In the genomic region with DNA sequence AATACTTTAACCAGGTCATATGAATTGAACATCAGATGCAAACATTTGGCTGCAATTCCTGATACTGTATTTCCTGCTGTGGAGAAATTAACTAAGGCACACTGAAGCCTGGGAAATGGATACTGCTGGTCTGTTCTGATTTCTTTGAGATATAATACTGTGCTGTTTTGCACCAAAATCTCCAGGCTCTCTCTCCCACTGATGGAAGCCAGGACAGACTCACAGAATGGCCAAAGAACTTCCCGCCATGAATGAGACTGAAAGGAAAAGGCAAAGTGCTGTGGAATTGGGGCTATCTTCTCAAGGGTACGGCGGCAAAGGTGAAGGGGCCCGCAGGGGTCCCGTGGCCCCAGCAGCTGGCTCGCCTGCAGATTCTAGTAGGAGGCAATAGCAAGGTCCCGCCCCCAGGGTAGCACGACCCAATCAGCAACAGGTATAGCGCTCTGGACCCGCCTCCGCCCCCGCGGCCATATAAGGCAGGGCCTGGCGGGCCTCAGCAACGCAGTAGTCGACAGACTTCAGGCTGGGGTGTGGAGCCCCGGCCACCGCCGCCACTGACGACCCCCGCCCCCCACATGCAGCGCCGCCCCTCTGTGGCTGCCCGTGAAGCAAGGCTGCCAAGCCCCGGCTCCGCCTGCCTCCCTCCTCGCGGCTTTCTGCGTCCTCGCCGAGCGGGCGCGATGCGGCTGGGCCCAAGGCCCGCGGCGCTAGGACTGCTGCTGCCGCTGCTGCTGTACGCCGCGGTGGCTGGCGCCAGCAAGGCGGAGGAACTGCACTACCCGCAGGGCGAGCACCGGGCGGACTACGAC, we compare ENCODE assay signal across 8 mouse cellular contexts. TPM values are rescaled to one million over a fixed set of nuclear protein-coding genes. Genes with fewer than 3 reads are reported as not detected.
DNase-seq lines count a peak whose midpoint lies in the region; ATAC-seq and TF ChIP-seq lines count a peak whose summit lies in the region.

A gene (plus strand): TSS at position 474 of the 809 bp plus-strand sequence.

- TF ChIP-seq EP300 in MEL (IDR thresholded peaks at IDR 0.05; ENCODE audit: low read depth in 1 of 2, low read length in 2 of 2) = no peak

- peak; percentile 95 for DNase-seq in MEL (ENCODE audit: low read depth, low spot score)
- peak; percentile 94 to 98 for DNase-seq in cerebellum, adult 2 months
- peak; percentile 95 for DNase-seq in forebrain, postnatal 0 days
- DNase-seq in heart, postnatal 4 days = peak; percentile 97
- DNase-seq in layer of hippocampus, adult 8-10 months (ENCODE audit: low spot score in 2 of 2) = peak; percentile 92 to 94
- peak; percentile 93 for DNase-seq in ovary, adult 18-20 months (ENCODE audit: low spot score)
- DNase-seq in thymus, postnatal 0 days (ENCODE audit: low spot score) = peak; percentile 95

- TF ChIP-seq RAD21 in MEL (IDR thresholded peaks at IDR 0.05; ENCODE audit: low read depth, low read length) = no peak

- H3K36me3 ChIP-seq in MEL (ENCODE audit: control insufficient read depth in 1 of 2, insufficient read depth in 2 of 2, low read length in 2 of 2) = peaks cover 3 to 5% of the 10 kb centered on the region in 2 experiments; a peak in 3 of 4 replicates
- peaks cover 14% of the 10 kb centered on the region for H3K36me3 ChIP-seq in forebrain, postnatal 0 days (ENCODE audit: insufficient read depth)
- H3K36me3 ChIP-seq in lung, embryonic 15.5 days = peaks cover 8% of the 10 kb centered on the region; the same call in 1 of the 2 replicates

- peak within 1 kb of the TSS; percentile 40 for H3K27ac ChIP-seq in MEL (ENCODE audit: control insufficient read depth, low read depth, low read length)
- peak within 1 kb of the TSS; percentile 76 for H3K27ac ChIP-seq in cerebellum, adult 2 months (ENCODE audit: insufficient read depth, low read length)
- peak within 1 kb of the TSS; percentile 97 for H3K27ac ChIP-seq in forebrain, postnatal 0 days (ENCODE audit: low read depth, low read length)
- peak within 1 kb of the TSS; percentile 93 for H3K27ac ChIP-seq in lung, embryonic 15.5 days

- peaks cover 0 to 6% of the 10 kb centered on the region in 2 experiments; a peak in 1 of 4 replicates for H3K4me1 ChIP-seq in MEL (ENCODE audit: control insufficient read depth in 1 of 2, insufficient read depth in 2 of 2, low read length in 2 of 2)
- H3K4me1 ChIP-seq in cerebellum, adult 2 months (ENCODE audit: control insufficient read depth, insufficient read depth, low read length) = peaks cover 3% of the 10 kb centered on the region; the same call in 1 of the 2 replicates
- peaks cover 13% of the 10 kb centered on the region for H3K4me1 ChIP-seq in forebrain, postnatal 0 days (ENCODE audit: insufficient read depth)
- H3K4me1 ChIP-seq in lung, embryonic 15.5 days = peaks cover 14% of the 10 kb centered on the region

- H3K9ac ChIP-seq in MEL (ENCODE audit: control insufficient read depth, low read depth, low read length, poor library complexity, severe bottlenecking) = peak within 1 kb of the TSS; percentile 87
- peak within 1 kb of the TSS; percentile 98 for H3K9ac ChIP-seq in forebrain, postnatal 0 days
- H3K9ac ChIP-seq in lung, embryonic 15.5 days = peak within 1 kb of the TSS; percentile 93

- peak within 1 kb of the TSS; percentile 59 for H3K4me2 ChIP-seq in forebrain, postnatal 0 days (ENCODE audit: low read depth)
- H3K4me2 ChIP-seq in lung, embryonic 15.5 days = peak within 1 kb of the TSS; percentile 60

- no peaks in the 10 kb centered on the region; the same call in 1 of the 2 replicates for H3K79me2 ChIP-seq in MEL (ENCODE audit: control insufficient read depth, insufficient read depth, low read length, poor library complexity)

- H3K4me3 ChIP-seq in MEL (ENCODE audit: control insufficient read depth in 1 of 2, insufficient read depth in 1 of 2, low read depth in 2 of 2, low read length in 2 of 2) = peak within 1 kb of the TSS; percentile 77 to 90
- peak within 1 kb of the TSS; percentile 87 for H3K4me3 ChIP-seq in cerebellum, adult 2 months (replicated peaks; ENCODE audit: insufficient read depth, low read depth, low read length)
- peak within 1 kb of the TSS; percentile 68 for H3K4me3 ChIP-seq in forebrain, postnatal 0 days (ENCODE audit: low read depth, low read length)
- peak within 1 kb of the TSS; percentile 74 for H3K4me3 ChIP-seq in lung, embryonic 15.5 days

- no peak for TF ChIP-seq CTCF in MEL (IDR thresholded peaks at IDR 0.05 in 2 of 3, conservative IDR thresholded peaks at IDR 0.05 in 1 of 3; ENCODE audit: control insufficient read depth in 1 of 3, insufficient read depth in 1 of 3, low read depth in 2 of 3, low read length in 3 of 3, poor library complexity in 1 of 3, severe bottlenecking in 1 of 3)
- no peak for TF ChIP-seq CTCF in cerebellum, adult 2 months (IDR thresholded peaks at IDR 0.05; ENCODE audit: borderline replicate concordance, insufficient read depth, low read depth, low read length)
- TF ChIP-seq CTCF in forebrain, postnatal 0 days (IDR thresholded peaks at IDR 0.05; ENCODE audit: low read depth) = peak; percentile 48

- no peaks in the 10 kb centered on the region for H3K9me3 ChIP-seq in MEL (replicated peaks; ENCODE audit: insufficient read depth, low read length)
- no peaks in the 10 kb centered on the region for H3K9me3 ChIP-seq in forebrain, postnatal 0 days (ENCODE audit: low read length)
- no peaks in the 10 kb centered on the region for H3K9me3 ChIP-seq in lung, embryonic 15.5 days

- peak; percentile 92 to 94 for TF ChIP-seq POLR2A in MEL (IDR thresholded peaks at IDR 0.05; ENCODE audit: control insufficient read depth in 1 of 2, insufficient read depth in 1 of 2, low read depth in 1 of 2, low read length in 2 of 2, poor library complexity in 1 of 2)
- TF ChIP-seq POLR2A in cerebellum, adult 2 months (IDR thresholded peaks at IDR 0.05; ENCODE audit: borderline replicate concordance, insufficient read depth, low read length) = peak; percentile 78; the same call in 1 of the 2 replicates

- peak; percentile 99 for ATAC-seq in forebrain, postnatal 0 days
- ATAC-seq in lung, embryonic 15.5 days (ENCODE audit: borderline replicate concordance, extremely low read depth, low FRiP score, low TSS enrichment) = peak; percentile 100

- H3K27me3 ChIP-seq in MEL (ENCODE audit: control insufficient read depth in 1 of 2, insufficient read depth in 2 of 2, low read length in 2 of 2) = peaks cover 0 to 7% of the 10 kb centered on the region in 2 experiments; a peak in 3 of 4 replicates
- no peaks in the 10 kb centered on the region for H3K27me3 ChIP-seq in cerebellum, adult 2 months (ENCODE audit: control insufficient read depth, insufficient read depth, low read length)
- no peaks in the 10 kb centered on the region for H3K27me3 ChIP-seq in forebrain, postnatal 0 days (ENCODE audit: insufficient read depth, low read length)
- no peaks in the 10 kb centered on the region for H3K27me3 ChIP-seq in lung, embryonic 15.5 days

- under 1% methylated on average over 49 of the region's 49 CpGs for WGBS in cerebellum, adult 2 months
- under 1% methylated on average over 49 of the region's 49 CpGs for WGBS in forebrain, postnatal 0 days
- WGBS in lung, embryonic 15.5 days = under 1% methylated on average over 49 of the region's 49 CpGs

TF ChIP-seq in MEL, 35 proteins besides CTCF, POLR2A, EP300 and RAD21 (continues in another document):
- TF ChIP-seq POLR2AphosphoS5 (IDR thresholded peaks at IDR 0.05; ENCODE audit: borderline replicate concordance, low read depth, low read length) = 0 out of 2 replicates have a peak, but pooled peaks have one; percentile 33
- TF ChIP-seq MAFK (IDR thresholded peaks at IDR 0.05; ENCODE audit: borderline replicate concordance, low read depth, low read length) = no peak
- no peak for TF ChIP-seq MEF2A (IDR thresholded peaks at IDR 0.05; ENCODE audit: extremely low read depth, insufficient replicate concordance, low read depth, low read length, poor library complexity, severe bottlenecking)
- no peak for TF ChIP-seq GABPA (IDR thresholded peaks at IDR 0.05; ENCODE audit: low read depth, low read length)
- no peak for TF ChIP-seq BHLHE40 (IDR thresholded peaks at IDR 0.05; ENCODE audit: borderline replicate concordance, low read depth, low read length)
- TF ChIP-seq MAZ (IDR thresholded peaks at IDR 0.05; ENCODE audit: low read depth, low read length) = peak; percentile 51; the same call in 1 of the 2 replicates
- no peak for TF ChIP-seq GATA1 (IDR thresholded peaks at IDR 0.05; ENCODE audit: low read depth, low read length)
- no peak; the same call in 1 of the 2 replicates for TF ChIP-seq ZNF384 (IDR thresholded peaks at IDR 0.05; ENCODE audit: low read depth, low read length)
- TF ChIP-seq TCF12 (IDR thresholded peaks at IDR 0.05; ENCODE audit: low read depth, low read length) = peak; percentile 45
- TF ChIP-seq POLR2AphosphoS2 (IDR thresholded peaks at IDR 0.05; ENCODE audit: low read length) = peak; percentile 76; the same call in 1 of the 2 replicates
- peak; percentile 87 for TF ChIP-seq NELFE (IDR thresholded peaks at IDR 0.05; ENCODE audit: low read depth, low read length)
- TF ChIP-seq NRF1 (IDR thresholded peaks at IDR 0.05; ENCODE audit: insufficient read depth, low read depth, low read length, poor library complexity, severe bottlenecking) = no peak
- no peak for TF ChIP-seq SIN3A (IDR thresholded peaks at IDR 0.05; ENCODE audit: low read length)
- TF ChIP-seq JUND (IDR thresholded peaks at IDR 0.05; ENCODE audit: low read depth, low read length) = no peak
- no peak for TF ChIP-seq CHD2 (IDR thresholded peaks at IDR 0.05; ENCODE audit: low read length)
- 0 out of 2 replicates have a peak, but pooled peaks have one; percentile 91 for TF ChIP-seq UBTF (IDR thresholded peaks at IDR 0.05; ENCODE audit: borderline replicate concordance, insufficient read depth, low read depth, low read length)
- TF ChIP-seq HCFC1 (IDR thresholded peaks at IDR 0.05; ENCODE audit: low read depth, low read length) = peak; percentile 65
- TF ChIP-seq CHD1 (IDR thresholded peaks at IDR 0.05; ENCODE audit: low read depth, low read length) = no peak
- TF ChIP-seq TBP (IDR thresholded peaks at IDR 0.05; ENCODE audit: low read depth, low read length) = peak; percentile 96
- peak; percentile 92 for TF ChIP-seq ZMIZ1 (IDR thresholded peaks at IDR 0.05; ENCODE audit: low read depth, low read length)

RNA-seq across cellular contexts. Expression of the gene that starts here (rescaled TPM):
- total RNA-seq in MEL (2012; rRNA removed) = 22.7 and 28.6 TPM in 2 replicates
- 10 to 100 TPM in 1 of 2 experiments, not detected in 1; 16.9 TPM for polyA plus RNA-seq in MEL (2012; ENCODE audit: insufficient read depth in 1 of 2, insufficient read length in 2 of 2, low read depth in 1 of 2, low replicate concordance in 2 of 2, missing spikeins in 1 of 2)
- 134 and 151 TPM in 2 replicates for polyA plus RNA-seq in cerebellum, adult 2 months (2012; rRNA removed)
- 135 and 157 TPM in 2 replicates for total RNA-seq in forebrain, postnatal 0 days (2014; rRNA removed)
- polyA plus RNA-seq in forebrain, postnatal 0 days (2015; fragmentation: Nextera tagmentation; extraction: Ambion mirVana) = 254 and 274 TPM in 2 replicates
- 10 to 100 TPM; 43.6 to 44.8 TPM for total RNA-seq in heart, postnatal 4 days (2021)
- 100 to 1,000 TPM in 1 of 4 experiments, 10 to 100 TPM in 3; 96.9 to 102 (median 98.8) TPM for total RNA-seq in layer of hippocampus, adult 8-10 months (2022)
- 251 and 256 TPM in 2 replicates for polyA plus RNA-seq in lung, embryonic 15.5 days (2015; fragmentation: Nextera tagmentation; extraction: Ambion mirVana)
- 104 and 110 TPM in 2 replicates for polyA plus RNA-seq in thymus, postnatal 0 days (2015; fragmentation: Nextera tagmentation; extraction: Ambion mirVana)

Comparison
In these comparisons a context has a peak if more than half of its experiments do, and no peak if none do; other contexts are left out.
1. Peak in every context shown above with its lines: DNase-seq, ATAC-seq, H3K4me3 ChIP-seq and H3K27ac ChIP-seq.
2. H3K27ac ChIP-seq: peak in every context shown above with its lines; median percentile 97 in forebrain, postnatal 0 days; 93 in lung, embryonic 15.5 days; 76 in cerebellum, adult 2 months; 40 in MEL.